Mouse (Mus musculus) WW6 (cell line): ENCODE data around the gene Desi1.

Source experiments
- DNase-seq: peaks from one replicate; pipeline ENCODE4 v3.0.0-alpha.2; 2013; ENCODE audit warnings: low read depth, low spot score

Desi1 gene

DNA sequence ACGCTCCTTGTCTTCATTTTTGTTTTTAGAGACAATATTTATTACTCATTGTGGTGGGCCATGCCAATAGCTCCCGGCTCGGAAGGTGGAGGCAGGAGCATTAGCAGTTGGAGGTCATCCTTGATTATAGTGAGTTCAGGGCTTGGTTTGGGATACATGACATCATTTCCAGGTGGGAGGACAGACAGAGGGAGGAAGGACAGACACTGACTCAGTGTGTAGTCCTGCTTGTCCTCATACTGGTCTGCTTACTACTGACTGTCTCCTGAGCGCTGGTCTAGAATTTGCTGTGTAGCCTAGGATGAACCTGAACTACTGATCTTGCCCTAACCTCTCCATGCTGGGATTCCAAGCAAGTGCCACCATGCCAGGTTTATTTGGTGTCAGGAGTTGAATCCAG is at the start of gene Desi1:
Gene Desi1, minus strand, starts transcription at position 101 of the 400 bp plus-strand sequence.
- no peak for DNase-seq

DNA sequence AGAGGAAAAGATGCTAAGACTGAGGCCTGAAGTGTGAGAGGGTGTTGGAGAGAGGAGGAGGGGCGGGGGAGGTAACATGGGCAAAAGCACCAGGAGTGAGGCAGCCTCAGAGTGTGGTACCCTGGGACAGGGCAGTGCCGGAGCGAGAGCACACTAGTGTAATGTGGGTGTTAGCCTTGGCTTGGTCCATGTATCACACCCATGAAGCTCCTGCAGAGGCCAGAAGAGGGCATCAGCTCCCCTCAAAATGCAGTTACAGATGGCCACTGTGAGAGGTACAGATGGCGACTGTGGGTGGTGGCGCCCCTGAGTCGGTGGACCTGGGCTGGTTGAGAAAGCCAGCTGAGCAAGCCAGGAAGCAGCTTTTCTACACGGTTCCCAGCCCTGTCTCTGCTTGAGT is 47.5 kb upstream of the Desi1 start:
- no peak for DNase-seq

DNA sequence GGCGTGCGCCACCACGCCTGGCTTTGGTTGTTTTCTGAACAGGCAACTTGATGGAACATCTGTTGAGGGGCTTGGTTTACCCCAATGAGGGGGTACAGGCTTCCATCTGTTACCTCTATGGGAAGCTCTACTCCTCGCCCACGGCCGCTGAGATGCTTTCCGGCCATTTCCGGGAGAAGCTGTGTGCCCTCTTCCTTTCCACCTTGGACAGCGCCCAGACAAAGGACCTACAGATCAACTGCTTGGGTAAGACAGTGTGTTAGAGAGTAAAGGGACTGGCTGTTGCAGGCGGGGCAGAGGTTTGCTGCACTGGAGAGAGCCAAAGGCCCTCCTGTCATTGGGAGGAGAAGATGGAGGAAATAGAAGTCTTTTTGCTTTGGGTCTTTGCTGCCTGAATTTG is 46.2 kb upstream of the Desi1 start:
- no peak for DNase-seq

DNA sequence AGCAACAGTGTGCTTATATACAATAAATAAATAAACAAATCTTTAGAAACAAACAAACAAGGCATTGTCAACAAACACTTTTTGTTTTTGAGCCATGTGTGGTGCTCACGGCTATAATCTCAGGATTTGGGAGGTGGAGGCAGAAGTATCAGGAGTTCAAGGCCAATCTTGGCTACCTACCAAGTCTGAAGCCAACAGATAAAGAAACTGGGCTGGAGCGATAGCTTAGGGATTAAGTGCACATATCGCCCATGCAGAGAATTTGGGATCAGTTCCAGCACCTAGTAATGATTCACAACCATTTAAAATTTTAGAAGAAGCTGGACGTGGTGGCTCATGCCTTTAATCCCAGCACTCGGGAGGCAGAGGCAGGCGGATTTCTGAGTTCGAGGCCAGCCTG is 39.8 kb upstream of the Desi1 start:
- DNase-seq, result no peak

DNA sequence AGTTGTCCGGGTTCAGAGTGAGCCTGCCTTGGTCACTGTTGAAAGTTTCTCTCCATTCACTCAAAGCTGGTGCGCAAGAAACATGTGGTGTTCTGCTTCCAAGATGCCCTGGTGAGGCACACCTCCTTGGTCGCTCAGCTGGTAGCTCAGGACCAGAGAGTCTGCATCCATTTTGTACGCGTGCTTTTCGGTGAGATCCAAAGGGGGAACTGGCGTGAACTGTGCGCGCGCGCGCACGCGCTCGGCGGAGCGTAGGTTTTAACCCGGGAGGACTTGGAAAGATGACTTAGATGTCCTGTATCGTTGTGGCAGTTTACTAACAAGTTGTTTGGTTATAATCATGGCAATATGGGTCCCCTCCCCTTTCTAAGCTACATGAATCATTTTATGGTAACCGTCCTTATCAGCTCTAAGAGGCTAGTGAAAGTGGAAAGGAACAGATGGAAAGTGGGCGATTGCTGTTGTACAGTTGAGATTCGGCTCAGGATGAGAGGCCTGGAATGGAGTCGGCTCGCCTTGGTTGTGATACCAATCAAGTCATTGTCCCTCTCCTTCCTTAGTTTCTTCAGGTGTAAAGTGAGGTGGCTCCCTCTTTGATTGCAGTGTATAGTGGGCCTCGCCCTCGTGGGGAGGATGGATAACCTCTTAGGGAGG is 38.3 kb upstream of the Desi1 start:
- DNase-seq, result no peak

DNA sequence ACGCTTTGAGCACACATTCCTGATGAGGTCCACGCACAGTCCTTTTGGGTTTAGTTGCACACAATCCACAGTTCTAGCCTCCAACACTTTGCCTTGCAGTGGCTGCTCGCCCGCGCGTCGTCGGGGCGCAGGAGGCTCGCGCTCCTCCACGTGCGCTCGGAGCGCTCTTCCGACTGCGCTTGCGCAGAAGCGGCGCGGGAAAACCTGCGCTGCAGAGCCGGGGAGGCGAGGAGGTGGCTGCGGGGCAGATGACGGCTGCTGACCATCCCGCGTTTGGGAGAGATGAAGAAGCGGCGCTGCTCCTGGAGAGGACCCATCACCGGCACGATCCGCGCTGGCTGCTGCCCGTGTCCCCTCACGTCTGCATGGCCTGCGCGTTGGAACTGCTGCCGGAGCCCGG is 36.2 kb upstream of the Desi1 start, which contains the start of gene Mei1:
Gene Mei1, plus strand, starts transcription at position 99 of the 400 bp plus-strand sequence.
- DNase-seq, result no peak

DNA sequence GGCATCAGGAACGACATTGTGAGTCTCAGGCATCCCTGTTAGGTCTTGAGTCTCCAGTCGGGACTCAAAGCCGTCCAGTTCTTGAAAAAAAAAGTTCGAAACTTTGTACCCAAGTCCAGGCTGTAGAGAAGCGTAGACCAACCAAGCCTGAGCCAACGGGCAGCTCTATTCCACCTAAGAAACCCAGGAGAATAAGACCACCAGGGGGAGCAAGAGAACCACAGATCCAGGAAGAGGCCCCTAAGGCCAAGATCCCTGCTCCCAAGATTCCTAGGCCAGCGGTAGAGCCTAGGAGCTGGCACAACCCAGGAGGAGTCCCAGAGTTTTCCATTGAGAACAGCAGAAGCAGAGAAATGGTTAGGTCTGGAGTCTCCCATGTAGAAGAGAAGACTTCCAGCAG is 31.8 kb upstream of the Desi1 start:
- peak; percentile 81 for DNase-seq

DNA sequence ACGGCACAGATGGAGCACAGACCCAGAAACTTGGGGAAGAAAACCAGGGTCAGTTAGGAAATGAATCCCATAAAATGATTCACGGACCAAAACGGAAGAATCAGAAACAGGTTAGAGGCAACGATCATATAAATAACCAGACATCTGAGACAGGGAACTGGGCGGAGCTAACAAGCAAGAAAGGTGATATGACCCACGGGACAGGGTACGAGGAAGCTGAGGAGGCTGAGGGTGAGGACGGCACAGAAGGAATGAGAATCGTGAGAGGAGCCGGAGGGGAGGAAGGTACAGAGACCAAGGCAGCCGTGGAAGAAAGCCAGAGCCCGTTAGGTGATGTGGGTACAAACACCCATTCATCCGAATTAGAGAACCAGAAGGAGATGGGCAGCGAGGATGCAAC is 30.2 kb upstream of the Desi1 start:
- no peak for DNase-seq

DNA sequence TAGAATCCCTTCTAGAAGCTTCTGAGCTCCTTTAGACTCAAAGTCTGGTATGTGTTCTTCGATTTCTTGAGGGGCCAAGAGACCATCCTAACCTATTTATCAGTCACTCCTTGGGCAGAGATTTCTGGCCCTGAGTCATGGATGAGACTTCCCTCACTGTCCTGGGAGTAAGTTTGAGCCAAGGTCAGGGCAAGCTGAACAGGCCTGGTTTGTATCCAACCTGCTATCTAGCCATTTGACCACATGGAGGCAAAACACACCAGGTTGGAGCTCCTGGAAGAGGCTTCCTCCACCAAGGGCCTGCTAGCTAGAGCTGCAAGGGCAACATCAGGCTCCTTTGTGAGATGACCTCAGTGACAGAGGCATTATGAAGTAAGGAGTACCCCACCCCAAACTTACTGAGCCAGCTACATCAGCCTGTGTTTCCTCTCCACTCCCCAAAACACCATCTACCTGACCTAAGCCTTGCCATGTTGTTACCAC is 25.1 kb upstream of the Desi1 start, which contains the start of gene 4930407I10Rik:
Gene 4930407I10Rik, plus strand, starts transcription at position 433 of the 483 bp plus-strand sequence.
- no peak for DNase-seq

DNA sequence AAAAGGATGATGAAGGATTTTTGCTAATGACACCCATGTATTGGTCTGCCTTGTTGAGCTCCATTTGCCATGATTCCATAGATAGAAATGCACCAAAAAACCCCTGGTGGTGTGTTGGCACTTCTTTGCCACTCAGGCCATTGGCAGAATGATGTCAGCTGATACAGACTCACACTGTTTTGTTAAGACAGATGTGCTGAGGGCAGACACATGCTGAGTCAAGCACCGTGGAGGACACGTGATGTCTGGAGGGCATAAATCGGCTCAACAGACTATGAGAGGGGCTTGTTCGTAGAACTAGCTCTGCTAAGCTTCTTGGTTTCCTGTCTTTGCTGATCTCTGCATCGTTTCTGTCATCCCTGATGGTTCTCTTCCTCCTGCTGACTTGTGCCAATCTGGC is 18.9 kb upstream of the Desi1 start:
- no peak for DNase-seq

DNA sequence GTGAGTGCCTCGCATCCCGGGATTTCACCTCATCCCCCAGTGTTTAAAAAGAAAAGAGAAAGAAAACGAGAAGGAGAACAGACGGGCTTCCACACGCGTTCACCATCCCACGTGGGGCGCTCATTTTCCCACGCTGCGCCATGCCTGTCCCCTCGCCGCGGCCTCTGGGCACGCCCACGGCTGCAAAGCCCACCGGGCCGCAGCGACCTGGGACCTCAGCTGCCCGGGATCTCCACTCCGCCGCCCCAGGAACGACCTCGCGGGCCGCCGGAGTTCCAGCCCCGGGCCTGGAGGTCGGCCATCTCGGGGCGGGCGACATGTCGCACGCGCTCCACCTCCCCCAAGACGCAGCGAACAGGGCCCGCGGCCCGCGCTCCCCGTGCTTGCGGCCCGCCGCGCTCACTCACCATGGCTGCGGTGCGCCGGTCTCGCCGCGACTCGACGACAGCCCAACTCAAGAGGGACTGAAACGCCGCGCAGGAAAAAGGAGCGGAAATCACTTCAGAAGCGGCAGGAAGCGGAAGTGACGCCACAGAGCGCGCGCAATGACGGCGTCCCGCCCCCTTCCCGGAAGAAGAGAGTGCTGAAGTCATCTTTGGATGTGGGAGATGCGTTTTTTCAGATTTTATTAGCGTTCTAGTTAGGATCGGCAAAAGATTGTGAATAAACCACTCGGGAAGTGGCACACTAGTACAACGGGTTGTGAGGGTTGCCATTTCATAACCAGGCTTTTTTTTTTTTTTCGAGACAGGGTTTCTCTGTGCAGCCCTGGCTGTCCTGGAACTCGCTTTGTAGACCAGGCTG is 13.6 kb upstream of the Desi1 start, which contains the start of gene Snu13:
Gene Snu13, minus strand, starts transcription at position 519 of the 804 bp plus-strand sequence.
- no peak for DNase-seq

DNA sequence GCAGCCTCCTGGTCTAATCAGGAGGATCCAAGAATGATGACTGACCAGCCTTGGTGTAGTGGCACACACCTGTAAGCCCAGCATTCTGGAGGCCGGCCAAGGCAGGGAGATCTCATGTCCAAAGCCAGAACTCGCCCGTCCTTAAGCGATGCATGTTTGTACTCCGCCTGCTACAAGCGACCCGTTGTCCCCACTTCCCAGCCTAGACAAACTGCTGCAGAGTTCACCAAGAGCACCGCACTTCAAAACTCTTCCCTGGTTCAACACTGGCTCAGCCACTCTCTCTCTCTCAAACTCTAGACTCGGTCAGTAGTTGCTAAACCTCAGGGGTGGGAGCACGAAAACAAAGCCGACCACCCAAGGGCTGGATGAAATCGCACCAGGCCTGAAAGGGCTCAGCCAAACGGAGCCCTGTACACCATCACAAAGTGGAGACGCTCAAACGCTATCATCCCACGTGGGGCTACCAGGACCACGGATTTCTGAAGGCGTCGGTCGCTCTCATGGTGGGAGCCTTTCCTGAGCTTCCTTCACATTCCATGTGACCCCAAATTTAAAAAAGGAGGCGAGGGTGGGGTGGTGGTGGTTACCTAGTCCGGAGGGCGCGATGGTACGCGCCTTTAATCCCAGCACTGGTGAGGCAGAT is 12.7 kb upstream of the Desi1 start:
- no peak for DNase-seq

DNA sequence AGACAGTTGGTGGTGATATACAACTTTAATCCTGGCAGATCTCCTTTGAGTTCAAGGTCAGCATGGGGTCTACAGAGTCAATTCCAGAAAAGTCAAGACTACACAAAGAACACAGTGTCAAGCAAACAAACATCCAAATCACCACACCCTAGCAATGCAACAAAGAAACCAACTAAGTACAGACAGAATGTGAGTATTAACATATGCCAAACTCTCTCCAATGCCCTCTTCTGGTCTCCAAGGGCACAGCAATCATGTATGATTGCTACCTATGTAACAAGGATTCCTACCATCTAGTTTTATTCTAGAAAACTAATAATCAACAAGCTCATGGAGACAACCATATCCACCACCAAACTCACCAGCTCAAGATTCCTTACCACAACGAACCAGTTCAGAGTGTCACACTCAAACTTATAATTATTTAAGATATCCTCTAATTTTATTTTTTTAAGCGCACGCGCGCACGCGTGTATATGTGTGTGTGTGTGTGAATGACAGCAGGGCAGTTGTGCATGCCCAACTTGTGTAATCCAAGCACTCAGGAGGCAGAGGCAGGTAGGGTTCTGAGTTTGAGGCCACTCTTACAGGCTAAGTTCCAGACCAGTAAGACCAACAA is 10.6 kb upstream of the Desi1 start:
- no peak for DNase-seq

DNA sequence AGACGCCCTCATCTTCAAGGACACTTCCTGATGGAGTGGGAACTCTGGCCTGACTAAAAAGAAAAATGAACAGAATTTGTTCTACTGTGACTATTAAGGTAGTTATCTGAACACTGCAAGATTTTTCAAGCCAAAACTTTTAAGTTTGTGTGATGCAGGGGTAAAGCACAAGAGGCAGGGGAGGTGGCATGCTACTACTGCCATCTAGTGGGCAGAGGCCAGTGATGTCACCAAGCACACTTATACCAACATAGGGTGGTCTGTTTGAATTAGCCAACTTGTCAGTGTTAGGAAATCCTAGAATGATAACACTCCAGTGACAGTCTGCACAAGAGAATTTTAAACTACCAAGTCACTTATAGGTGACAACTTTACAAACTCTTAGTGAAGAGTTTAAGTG is 7.0 kb upstream of the Desi1 start:
- DNase-seq, result no peak

DNA sequence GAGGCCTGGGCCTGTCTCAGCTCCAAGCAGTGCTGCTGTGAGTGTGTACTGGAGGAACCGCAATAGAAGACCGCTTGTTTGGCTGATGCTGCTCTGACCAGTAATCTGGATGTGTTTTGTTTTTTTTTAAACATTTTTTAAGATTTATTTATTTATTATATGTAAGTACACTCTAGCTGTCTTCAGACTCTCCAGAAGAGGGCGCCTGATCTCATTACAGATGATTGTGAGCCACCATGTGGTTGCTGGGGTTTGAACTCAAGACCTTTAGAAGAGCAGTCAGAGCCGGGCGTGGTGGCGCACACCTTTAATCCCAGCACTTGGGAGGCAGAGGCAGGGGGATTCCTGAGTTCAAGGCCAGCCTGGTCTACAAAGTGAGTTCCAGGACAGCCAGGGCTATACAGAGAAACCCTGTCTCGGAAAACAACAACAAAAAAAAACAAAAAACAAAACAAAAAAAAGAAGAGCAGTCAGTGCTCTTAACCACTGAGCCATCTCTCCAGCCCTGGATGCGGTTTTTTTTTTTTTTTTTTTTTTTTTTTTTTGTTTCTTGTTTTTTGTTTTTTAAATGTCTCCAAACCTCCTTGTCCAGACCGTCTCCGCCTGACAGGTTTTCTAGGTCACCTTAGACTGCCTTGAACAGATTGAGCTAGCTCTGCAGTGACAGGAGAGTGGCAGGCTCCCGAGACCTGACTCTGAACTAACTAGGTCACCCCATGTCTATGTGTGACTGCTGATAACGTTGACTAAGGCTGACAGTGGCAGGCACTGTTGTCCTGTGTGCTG is 2.4 kb upstream of the Desi1 start:
- DNase-seq, result no peak

DNA sequence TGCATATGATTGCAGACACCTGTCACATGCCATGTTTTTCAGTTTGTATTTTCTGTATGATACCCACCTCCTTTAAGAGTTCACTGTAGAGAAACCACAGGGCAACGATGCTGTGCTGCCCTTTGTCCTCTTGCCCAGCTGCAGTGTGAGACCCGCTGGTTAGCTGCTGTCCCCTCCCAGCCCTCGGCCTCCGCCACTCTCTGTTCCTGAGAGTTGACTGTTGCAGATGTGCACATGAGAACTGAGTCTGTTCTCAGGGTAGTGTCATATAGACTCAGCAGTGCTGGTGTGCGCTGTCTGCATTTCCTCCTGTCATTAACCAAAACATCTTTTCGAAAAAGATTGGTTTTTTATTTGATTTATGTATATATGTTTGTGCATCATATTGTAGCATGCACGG is 1.3 kb downstream of the Desi1 start:
- no peak for DNase-seq

DNA sequence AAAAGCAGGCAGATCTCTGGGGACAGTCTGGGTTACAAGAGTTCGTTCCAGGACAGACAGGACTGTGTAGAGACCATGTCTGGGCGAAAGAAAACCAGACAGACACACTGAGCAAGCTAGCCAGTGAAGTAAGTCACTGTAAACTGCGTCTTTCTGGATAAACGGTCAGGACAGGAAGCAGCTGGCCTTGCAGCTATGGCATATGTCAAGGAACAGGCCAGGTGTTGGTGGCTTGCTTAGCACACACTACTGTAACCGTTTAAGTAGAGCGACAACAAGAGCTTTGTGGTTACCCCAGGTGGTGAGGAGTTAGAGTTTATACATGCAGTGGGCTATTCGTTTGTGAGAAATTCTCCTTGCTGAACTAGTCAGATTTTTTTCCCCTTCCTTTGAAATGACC is 5.9 kb downstream of the Desi1 start:
- no peak for DNase-seq

DNA sequence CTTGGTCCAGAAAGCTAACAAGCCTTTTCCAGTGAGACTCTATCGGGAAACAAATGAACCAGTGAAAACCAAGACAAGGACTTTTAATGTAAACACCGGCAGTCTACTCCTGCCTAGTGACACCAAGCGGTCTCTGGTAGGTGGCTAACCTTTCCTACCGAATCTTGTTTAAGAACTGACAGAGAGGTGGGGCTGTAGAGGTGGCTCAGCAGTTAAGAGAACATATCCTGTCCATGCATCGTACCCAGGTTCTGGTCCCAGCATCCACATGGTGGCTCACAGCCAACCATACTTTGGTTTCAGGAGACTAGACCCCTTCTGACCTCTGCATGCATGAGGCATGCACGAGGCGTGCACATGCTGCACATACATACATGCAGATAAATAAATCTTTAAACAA is 6.4 kb downstream of the Desi1 start:
- no peak for DNase-seq

DNA sequence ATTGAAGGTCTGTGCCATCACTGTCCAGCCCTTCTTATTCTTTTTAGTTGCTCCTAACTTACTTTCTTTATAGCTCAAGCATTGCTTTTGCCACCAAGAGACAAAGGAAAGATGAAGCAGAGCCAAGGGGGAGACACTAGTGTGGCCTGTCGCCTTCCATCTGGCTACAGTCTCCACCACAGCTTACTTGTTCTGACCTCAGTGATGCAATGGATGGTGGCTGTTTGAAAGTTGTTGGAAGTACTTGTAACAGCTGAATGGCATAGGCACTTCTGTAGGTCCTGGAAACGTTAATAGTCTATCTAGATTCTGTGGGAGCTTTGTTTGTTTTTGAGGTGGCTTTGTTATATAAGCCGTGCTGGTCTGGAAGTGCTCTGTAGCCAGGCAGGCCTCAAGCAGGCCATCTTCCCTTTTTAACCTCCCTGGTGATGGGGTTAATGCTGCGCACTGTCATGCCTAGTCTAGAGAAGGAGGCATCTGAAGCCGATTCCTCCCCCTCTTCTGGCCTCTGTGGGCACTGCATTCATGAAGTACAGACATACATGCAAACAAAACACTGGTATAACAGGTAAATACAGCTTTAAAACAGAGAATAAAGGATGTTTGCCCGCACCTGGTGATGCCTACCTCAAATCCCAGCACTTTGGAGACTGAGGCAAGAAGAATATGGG is 9.6 kb downstream of the Desi1 start:
- no peak for DNase-seq

DNA sequence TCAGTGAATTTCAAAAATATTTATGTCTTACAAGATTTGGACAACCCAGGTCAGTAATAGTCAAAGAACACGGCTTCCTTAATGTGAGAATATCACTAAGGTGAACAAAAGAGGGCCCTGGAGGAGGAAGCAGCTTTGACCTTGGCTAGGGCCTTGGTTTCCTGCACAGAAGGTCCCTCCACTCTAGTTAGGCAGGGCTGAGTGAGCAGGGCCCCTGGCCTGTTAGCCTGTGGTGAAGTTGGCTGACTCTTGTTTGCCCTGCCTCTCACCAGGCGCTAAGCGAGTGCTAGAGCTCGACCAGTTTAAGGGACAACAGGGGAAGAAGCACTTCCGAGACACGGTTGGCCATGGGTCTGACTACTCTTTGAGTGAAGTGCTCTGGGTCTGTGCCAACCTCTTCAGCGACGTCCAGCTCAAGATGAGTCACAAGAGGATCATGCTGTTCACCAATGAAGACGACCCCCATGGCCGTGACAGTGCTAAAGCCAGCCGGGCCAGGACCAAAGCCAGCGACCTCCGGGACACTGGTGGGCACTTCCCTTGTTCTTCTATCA is 11.1 kb downstream of the Desi1 start:
- no peak for DNase-seq
